Mouse (Mus musculus): ENCODE results near the gene Bean1.
A peak's percentile ranks its signal among the peaks of the same experiment; 100 is the strongest.

The Bean1 gene

GRCm38 (mm10) chr8:104247054-104247907, 77.0 kb downstream of the Bean1 start:
- DNase-seq = peak; percentile 98

GRCm38 (mm10) chr8:104247908-104248275, 77.7 kb downstream of the Bean1 start:
- no peak for DNase-seq

GRCm38 (mm10) chr8:104248276-104248675, 78.0 kb downstream of the Bean1 start, which contains the start of gene Tk2:
TSS of gene Tk2 (minus strand) at chr8:104248558.
- peak; percentile 99 for DNase-seq

- DNase-seq = peak; percentile 77
Measured at GRCm38 (mm10) chr8:104249442-104249996, 79.3 kb downstream of the Bean1 start.

DNA sequence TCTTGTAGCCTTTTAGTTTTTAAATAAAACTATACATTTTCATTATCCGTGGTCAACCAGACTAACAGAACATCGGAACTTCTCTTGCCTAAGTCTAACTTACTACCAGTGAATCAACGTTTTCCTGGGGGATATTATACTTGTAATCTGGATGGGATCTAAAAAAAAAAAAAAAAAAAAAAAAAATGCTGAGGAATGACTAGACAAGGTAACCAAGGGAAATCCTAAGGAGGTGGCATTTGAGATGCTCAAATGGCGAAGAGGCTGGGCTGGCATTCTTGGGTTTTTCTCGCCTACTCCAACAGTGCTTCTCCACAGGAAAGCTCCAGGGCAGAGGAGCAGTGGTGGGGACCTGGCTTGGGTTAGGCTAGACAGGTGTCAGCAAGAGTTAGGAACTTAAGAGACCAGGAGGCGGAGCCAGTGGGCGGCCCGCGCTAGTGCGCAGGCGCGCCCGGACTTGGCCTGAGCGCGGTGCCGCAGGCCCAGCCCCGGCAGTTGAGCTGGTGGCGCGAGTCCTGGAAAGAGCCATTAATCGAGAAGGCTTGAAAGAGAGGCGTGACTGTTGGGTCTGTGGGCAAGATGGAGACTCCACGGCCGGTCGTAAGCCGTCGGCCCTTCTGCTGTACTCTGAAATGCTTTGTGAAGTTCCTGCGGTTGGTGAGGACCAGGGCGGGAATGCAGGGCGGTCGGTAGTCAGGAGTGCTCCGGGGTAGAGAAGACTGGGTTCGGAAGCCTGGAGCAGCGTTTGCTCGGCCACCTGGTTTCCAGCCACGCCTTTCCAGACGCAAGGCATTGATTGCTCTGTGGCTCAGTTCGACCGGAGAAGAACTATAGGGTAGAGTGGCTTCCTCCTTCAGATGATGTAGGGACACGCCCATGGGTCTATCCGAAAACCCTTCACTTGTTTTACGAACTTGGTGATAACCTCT, 80.5 kb downstream of the Bean1 start, which contains the start of gene Cklf:
TSS of gene Cklf (plus strand) at position 423 of the 929 bp plus-strand sequence.
- DNase-seq = peak; percentile 98

DNA sequence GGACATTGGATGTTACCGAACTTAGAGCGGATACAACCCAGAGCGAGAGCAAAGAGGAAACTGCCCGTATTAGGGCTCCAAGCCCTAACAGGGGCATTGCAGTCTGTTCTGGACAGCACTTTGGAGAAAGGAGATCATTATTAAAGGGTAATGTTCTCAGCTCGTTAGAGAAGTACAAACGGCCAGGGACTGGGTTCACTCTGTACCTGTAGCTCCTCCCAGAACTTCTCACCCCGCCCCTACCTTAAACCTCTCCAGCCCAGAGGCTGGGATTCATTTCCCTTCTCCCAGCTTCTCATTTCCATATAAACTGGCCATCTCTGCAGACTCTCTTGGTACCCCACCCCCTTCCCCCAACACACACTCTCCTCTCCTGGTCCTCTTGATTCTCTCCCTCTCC, 81.2 kb downstream of the Bean1 start:
- no peak for DNase-seq

DNA sequence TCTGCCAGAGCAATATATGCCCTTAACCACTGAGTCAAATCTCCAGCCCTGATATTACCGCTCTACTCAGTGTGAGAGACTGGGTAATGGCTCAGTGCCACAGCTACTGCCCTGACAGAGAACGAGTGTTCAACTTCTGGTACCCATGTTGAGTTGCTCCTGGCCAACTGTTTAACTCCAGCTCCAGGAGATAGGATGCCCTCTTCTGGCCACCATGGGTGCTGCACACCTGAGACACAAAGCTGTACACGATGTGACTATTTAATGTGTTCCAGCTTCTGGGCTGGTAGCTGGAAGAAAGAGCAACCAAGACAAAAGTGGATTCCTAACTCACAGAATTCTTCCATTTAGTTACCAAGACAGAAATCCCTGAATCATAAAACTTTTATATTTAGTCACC, 82.8 kb downstream of the Bean1 start:
- DNase-seq = no peak

DNA sequence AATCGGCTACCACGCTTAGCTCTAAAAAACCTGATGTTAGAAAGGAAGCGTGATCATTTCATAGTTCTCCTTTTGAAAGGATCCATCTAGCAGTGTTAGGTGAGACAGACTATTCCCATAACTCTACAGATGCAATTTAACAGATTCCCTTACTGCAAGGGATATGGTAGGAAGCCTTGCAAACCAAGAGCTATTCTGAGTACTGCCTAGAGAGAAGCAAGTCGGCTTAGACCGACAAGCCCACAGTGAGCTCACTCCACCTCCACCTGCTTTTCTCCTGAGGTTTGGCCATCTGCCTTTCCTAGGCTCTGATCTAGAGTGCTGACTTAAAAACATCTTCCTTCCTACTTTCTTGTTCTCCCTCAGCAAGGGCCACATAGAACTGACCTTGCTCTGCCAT, 91.6 kb downstream of the Bean1 start:
- DNase-seq = peak; percentile 3

DNA sequence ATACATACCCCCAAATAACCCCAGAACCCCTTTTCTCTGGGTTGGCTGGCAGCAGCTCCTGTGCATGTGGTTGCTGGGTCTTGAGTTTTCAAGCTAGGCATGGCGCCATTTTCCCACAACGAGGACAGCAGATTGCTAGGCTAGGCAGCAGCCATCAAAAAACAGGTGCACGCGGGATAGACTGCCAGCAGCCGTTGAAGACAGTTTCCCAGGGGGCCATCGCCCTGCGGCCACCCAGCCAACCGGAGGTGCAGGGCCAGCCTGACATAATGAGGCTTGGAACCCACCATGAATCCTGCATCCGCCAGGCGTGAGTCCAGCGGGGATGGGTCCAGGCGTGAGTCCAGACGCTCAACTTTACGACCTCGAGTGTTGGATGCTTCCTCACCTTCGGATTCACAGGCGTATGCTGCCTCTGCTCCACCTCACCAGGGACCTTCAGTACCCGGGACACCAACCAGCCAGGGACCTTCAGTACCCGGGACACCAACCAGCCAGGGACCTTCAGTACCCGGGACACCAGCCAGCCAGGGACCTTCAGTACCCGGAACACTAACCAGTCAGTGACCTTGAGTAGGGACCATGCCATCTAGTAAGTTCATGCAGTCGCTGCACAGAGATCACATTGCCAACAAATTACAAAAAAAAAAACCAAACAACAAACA, 94.2 kb downstream of the Bean1 start:
- peak; percentile 84 for DNase-seq

DNA sequence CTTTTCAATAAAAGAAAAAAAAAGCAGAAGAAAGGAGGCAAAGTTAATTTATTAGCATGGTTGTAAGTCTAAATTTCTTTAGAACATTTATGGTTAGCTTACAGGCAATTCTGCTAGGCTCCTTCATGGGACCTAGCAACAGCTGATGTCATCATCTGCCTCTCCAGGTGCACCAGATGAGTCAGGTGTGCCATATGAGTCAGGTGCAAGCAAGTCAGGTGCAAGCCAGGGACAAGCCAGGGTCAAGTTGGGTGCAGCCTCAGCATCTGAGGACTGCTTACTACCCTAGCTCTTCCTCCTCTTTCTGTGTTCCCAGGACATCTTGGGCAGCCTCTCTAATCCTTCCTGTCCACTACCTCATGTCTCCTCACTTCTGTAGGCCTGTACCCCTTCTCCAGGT, 98.1 kb downstream of the Bean1 start:
- DNase-seq = peak; percentile 49
